Mouse (Mus musculus) G1E (cell line): ENCODE data around the gene Sppl2b. TPM values are rescaled to one million over a fixed set of nuclear protein-coding genes. Genes with fewer than 3 reads are reported as not detected.

ENCODE experiments used
- ATAC-seq: 2 replicates; pipeline ENCODE4 v1.8.0; 2016; ENCODE audit warnings: mild to moderate bottlenecking; ENCODE audit not compliant: insufficient number of reproducible peaks, poor library complexity, low FRiP score, severe bottlenecking; ENCODE audit errors: extremely low read depth
- DNase-seq: peaks from one replicate; pipeline ENCODE4 v3.0.0; 2012; ENCODE audit warnings: low spot score
- H3K27me3 ChIP-seq: 2 replicates; pipeline ENCODE4 v1.6.1; 2012; ENCODE audit warnings: mild to moderate bottlenecking, low read length, inconsistent platforms; ENCODE audit not compliant: insufficient read depth
- H3K36me3 ChIP-seq: replicated peaks from 2 replicates; pipeline ENCODE3; 2012; ENCODE audit warnings: mild to moderate bottlenecking, inconsistent platforms
- H3K4me1 ChIP-seq: 2 replicates; pipeline ENCODE4 v1.6.1; 2012; ENCODE audit warnings: low read depth, low read length, inconsistent platforms, mixed read lengths; ENCODE audit not compliant: insufficient read depth
- H3K4me3 ChIP-seq: 2 replicates; pipeline ENCODE4 v1.5.1; 2012; ENCODE audit warnings: low read depth, mild to moderate bottlenecking, inconsistent platforms, low read length, moderate library complexity, mixed read lengths
- H3K9me3 ChIP-seq: replicated peaks from 2 replicates; pipeline ENCODE4 v1.6.1; 2012; ENCODE audit warnings: inconsistent platforms
- CTCF ChIP-seq: IDR thresholded peaks from 2 replicates; pipeline ENCODE4 v1.5.1; 2012; ENCODE audit warnings: low read depth, low read length, inconsistent platforms, mixed read lengths
- GATA1 ChIP-seq: IDR thresholded peaks from 2 replicates; pipeline ENCODE4 v1.6.1; 2012; ENCODE audit warnings: borderline replicate concordance, low read length, inconsistent platforms, mixed read lengths
- GATA2 ChIP-seq: IDR thresholded peaks from 2 replicates; pipeline ENCODE4 v1.6.1; 2012; ENCODE audit warnings: low read depth, low read length, inconsistent platforms, borderline replicate concordance
- POLR2AphosphoS5 ChIP-seq: IDR thresholded peaks from 2 replicates; pipeline ENCODE4 v1.6.1; 2012; ENCODE audit warnings: low read depth, low read length, inconsistent platforms; ENCODE audit not compliant: insufficient replicate concordance
- TAL1 ChIP-seq: conservative IDR thresholded peaks from 2 replicates; pipeline ENCODE4 v1.6.1; 2012; ENCODE audit warnings: low read depth, low read length, inconsistent platforms, mixed read lengths
- polyA plus RNA-seq: library from polyadenylated mRNA; stranded (reverse); fragments of >175 nt; gene quantifications from 2 replicates; pipeline ENCODE4 v1.2.3, GENCODE M21; 2012
- total RNA-seq, 2 experiments: library from RNA; stranded (forward) in 1 of 2; stranded (reverse) in 1 of 2; fragments of 200-1000 nt in 1 of 2; fragments of >200 nt in 1 of 2; fragmentation: Nextera tagmentation in 1 of 2; gene quantifications; 2 replicates each; pipeline ENCODE4 v1.2.3; 2014 to 2017

The Sppl2b gene
- total and polyA plus RNA-seq, 3 experiments: 18.0 to 76.6 (median 55.1) TPM

DNA sequence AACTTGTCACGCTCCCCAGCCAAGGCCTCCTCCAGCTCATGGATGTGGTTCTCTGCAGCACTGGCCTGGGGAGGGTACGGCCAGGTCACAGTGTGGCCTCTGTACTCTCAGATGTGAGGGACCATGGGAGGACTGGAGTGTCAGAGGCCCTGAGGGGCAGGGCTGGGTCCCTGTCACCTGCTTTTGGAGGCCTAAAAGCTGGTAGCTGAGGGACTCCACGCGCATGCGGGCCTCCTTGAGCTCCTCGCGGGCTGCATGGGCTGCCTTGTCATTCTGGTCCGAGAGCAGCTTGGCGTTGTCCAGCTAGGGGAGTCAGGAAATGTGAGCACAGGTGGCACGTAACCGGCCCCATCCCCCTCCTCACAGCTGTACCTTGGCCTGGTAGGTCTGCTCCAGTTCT, 49.6 kb downstream of the Sppl2b start:
- peaks cover 21% of the 10 kb centered on the region for H3K4me1 ChIP-seq
- no peaks in the 10 kb centered on the region for H3K9me3 ChIP-seq
- no peak for DNase-seq
- TF ChIP-seq CTCF (no peak), TAL1 (no peak), GATA1 (no peak), POLR2AphosphoS5 (no peak), GATA2 (no peak)
- H3K27me3 ChIP-seq: peaks cover 49% of the 10 kb centered on the region
- no peak for ATAC-seq
- no peak overlapping the region for H3K4me3 ChIP-seq
- peaks cover 4% of the 10 kb centered on the region for H3K36me3 ChIP-seq

DNA sequence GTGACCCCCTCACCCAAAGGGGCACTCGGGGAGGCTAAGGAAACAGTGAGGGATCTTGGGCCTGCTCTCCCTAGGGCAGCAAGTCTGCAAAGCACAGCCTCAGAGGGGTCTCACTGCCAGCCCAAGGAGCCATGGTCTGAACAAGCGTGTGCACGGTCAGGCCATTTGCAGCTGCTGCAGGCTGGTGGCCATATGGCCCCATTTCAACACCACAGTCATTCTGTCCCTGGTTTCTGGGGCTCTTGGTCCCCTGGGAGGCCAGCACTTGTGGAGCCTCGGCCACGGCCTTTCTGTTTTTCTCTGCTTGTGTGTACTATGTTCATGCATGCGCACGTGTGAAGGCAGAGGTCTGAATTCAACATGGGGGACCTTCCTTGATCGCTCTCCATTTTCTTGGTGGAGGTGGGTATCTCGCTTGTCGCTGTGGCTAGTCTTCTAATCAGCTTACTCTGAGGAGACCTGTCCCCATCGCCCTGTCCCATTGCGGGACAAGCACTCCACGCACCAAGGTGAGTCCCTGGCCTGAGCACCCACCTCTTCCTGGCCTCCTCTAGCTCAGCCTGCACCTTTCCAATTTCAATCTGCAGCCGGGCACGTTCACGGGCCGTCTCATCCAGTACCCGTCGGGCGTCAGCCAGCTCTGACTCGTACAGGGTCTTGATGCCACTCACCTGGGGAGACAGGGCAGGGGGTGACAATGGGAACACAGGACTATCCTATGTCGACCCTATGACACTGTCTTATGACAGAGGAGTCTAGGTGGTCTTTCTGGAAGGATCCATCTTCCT, 54.5 kb downstream of the Sppl2b start:
- peaks cover 73% of the 10 kb centered on the region for H3K27me3 ChIP-seq
- H3K9me3 ChIP-seq: no peaks in the 10 kb centered on the region
- DNase-seq (no peak), ATAC-seq (no peak)
- TF ChIP-seq GATA1 (no peak), CTCF (no peak), GATA2 (no peak), POLR2AphosphoS5 (no peak), TAL1 (no peak)
- no peak overlapping the region for H3K4me3 ChIP-seq
- H3K4me1 ChIP-seq: peaks cover 7% of the 10 kb centered on the region
- no peaks in the 10 kb centered on the region for H3K36me3 ChIP-seq

DNA sequence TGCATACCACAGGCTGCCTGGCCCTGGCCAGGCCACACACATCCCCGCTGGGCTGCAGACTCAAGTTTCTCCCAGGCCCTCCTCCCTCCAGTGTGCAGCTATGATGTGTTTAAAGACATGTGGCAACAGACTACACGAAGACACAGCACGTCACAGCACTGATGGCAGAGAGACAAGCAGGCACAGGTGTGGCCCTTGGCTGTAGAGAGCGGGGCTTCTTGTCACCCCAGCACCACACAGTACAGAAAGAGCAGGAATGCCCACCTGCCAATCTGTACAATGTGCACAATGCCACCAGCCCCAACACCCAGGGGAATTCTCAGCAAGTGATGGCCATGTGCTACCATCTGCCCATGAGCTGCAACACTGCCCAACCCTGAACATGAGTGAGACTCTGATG, 56.3 kb downstream of the Sppl2b start:
- H3K27me3 ChIP-seq: peaks cover 69% of the 10 kb centered on the region
- DNase-seq (no peak), ATAC-seq (no peak)

DNA sequence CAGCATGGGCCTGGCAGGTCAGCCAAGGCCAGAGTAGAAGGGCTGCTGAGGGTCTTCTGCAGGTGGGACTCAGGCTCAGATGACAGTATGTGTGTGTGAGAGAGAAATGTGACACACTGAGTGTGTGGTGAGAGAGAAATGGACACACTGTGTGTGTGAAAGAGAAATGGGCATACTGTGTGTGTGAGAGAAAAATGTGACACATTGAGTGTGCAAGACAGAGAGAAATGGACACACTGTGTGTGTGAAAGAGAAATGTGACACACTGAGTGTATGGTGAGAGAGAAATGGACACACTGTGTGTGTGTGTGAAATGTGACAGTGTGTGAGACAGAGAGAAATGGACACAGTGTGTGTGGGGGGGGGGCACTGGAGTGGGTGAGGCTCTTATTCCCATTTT, 56.8 kb downstream of the Sppl2b start:
- no peak overlapping the region for H3K4me3 ChIP-seq
- ATAC-seq: no peak
- H3K9me3 ChIP-seq: no peaks in the 10 kb centered on the region
- H3K36me3 ChIP-seq: no peaks in the 10 kb centered on the region
- no peak for DNase-seq
- no peak for TF ChIP-seq GATA2
- TF ChIP-seq TAL1: no peak
- TF ChIP-seq CTCF: no peak
- TF ChIP-seq POLR2AphosphoS5: no peak
- no peak for TF ChIP-seq GATA1
- H3K27me3 ChIP-seq: peaks cover 74% of the 10 kb centered on the region
- peaks cover 14% of the 10 kb centered on the region for H3K4me1 ChIP-seq

More for the DNA sequence above, 56.3 kb downstream of the Sppl2b start:
- TF ChIP-seq CTCF: no peak
- TF ChIP-seq GATA2: no peak
- TF ChIP-seq TAL1: no peak
- TF ChIP-seq GATA1: no peak
- TF ChIP-seq POLR2AphosphoS5: no peak
- Histone ChIP-seq H3K9me3 (no peaks in the 10 kb centered on the region), H3K36me3 (no peaks in the 10 kb centered on the region), H3K4me3 (no peak overlapping the region), H3K4me1 (peaks cover 14% of the 10 kb centered on the region)

DNA sequence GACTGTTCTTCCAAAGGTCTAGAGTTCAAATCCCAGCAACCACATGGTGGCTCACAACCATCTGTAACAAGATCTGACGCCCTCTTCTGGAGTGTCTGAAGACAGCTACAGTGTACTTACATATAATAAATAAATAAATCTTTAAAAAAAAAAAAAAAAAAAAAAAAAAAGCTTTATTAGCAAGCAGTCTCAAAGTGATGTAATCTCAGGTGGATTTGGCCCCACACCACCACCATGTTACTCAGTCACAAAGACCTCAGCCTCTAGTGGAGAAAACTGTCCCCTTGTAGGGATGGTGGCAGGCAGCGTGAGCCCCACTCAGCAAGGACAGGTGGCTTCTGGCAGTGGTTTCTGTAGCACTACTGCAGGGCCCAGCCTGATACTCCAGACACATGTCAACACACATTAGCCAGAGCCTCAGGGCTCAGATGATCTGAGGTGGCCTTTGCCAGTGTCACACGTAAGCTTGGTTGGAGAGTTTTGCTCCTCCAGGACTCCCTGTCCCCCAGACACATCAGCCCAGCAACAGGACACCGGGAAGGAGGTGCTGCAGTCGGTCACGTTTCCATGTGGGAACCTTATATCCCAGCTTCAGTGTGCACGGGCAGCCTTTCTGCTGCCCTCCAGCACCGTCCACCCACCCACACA, 58.4 kb downstream of the Sppl2b start:
- TF ChIP-seq GATA2 (no peak), POLR2AphosphoS5 (no peak), GATA1 (no peak), TAL1 (no peak), CTCF (no peak)
- H3K4me1 ChIP-seq: peaks cover 21% of the 10 kb centered on the region
- peaks cover 75% of the 10 kb centered on the region for H3K27me3 ChIP-seq
- no peak overlapping the region for H3K4me3 ChIP-seq
- H3K36me3 ChIP-seq: no peaks in the 10 kb centered on the region
- H3K9me3 ChIP-seq: no peaks in the 10 kb centered on the region; the same call in 1 of the 2 replicates
- ATAC-seq (no peak), DNase-seq (no peak)

DNA sequence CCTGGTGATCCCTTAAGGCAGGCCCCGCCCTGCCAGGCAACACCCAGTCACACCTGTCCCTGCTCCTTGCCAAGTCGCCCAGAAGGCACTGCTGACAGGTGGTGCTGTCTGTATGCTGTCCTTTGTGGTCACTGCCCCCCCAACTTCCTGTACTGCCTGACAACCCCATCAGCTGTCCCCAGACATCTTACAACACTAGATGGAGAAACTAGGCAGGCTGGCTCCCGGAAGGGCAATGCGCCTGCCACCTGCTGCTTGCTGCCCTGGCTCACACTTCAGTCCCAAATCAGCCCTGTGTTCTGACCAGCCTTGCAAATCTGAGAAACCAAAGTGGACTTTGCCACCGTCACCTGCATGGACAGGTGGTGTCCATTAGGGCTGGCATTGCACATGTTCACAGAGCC, 59.2 kb downstream of the Sppl2b start:
- Histone ChIP-seq H3K9me3 (no peaks in the 10 kb centered on the region; the same call in 1 of the 2 replicates), H3K4me1 (peaks cover 21% of the 10 kb centered on the region), H3K27me3 (peaks cover 75% of the 10 kb centered on the region), H3K4me3 (no peak overlapping the region), H3K36me3 (no peaks in the 10 kb centered on the region)
- TF ChIP-seq GATA1: no peak
- no peak for TF ChIP-seq CTCF
- TF ChIP-seq TAL1: no peak
- no peak for TF ChIP-seq GATA2
- no peak for TF ChIP-seq POLR2AphosphoS5
- no peak for DNase-seq
- no peak for ATAC-seq
